Mouse (Mus musculus) macrophage (primary cell): Measurements from ENCODE around the gene Thap12. TPM values are rescaled to one million over a fixed set of nuclear protein-coding genes. Genes with fewer than 3 reads are reported as not detected.

Experiments
- H3K27ac ChIP-seq: fragments of 350-480 bp; formaldehyde crosslinking; 2 replicates; pipeline ENCODE4 v1.9.0; 2021
- H3K36me3 ChIP-seq: fragments of 350-480 bp; formaldehyde crosslinking; 2 replicates; pipeline ENCODE4 v1.9.0; 2021; ENCODE audit errors: inconsistent target
- H3K4me3 ChIP-seq: fragments of 350-480 bp; formaldehyde crosslinking; 2 replicates; pipeline ENCODE4 v1.9.0; 2021; ENCODE audit errors: inconsistent target
- H3K79me2 ChIP-seq: fragments of 350-480 bp; formaldehyde crosslinking; 2 replicates; pipeline ENCODE4 v1.9.0; 2021; ENCODE audit errors: inconsistent target
- WGBS: methylation state at CpG from one replicate; pipeline ENCODE4 v1.1.7; 2026; ENCODE audit warnings: inconsistent platforms; ENCODE audit not compliant: missing documents; 5-methylcytosine and 5-hydroxymethylcytosine counted together
- polyA plus RNA-seq: library from polyadenylated mRNA; stranded (reverse); fragments of 250-400 nt; gene quantifications from 3 replicates; pipeline ENCODE4 v1.2.4, GENCODE M21; 2018; ENCODE audit warnings: inconsistent platforms

Thap12 gene
- polyA plus RNA-seq, 1 experiment from 2014 or later: 29.0 TPM

- Histone ChIP-seq H3K4me3 (no peak overlapping the region), H3K79me2 (no peaks in the 10 kb centered on the region), H3K36me3 (no peaks in the 10 kb centered on the region), H3K27ac (no peak overlapping the region)
- 88% methylated on average over 2 of the region's 2 CpGs for WGBS
Measured at GRCm38 (mm10) chr7:98680691-98681090, 22.2 kb upstream of the Thap12 start.

DNA sequence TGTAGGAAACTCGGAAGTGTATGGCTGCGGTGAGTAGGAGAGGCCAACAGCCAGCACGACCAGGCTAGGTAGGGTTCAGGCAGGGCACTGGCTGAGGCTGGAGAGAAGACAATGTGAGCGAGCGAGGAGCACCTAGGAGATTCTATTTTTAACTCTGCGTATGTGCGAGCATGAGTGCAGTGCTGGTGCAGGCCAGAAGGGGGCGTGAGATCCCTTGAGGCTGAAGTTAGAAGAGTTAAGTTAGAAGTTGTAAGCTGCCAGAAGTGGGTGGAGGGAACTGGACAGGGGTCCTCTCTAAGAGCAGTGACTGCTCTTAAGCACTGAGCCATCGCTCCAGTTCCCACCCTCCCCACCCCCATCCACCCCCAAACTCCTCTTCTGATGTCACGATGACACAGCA lies 20.1 kb upstream of the Thap12 start:
- Histone ChIP-seq H3K79me2 (no peaks in the 10 kb centered on the region), H3K27ac (no peak overlapping the region), H3K4me3 (no peak overlapping the region), H3K36me3 (no peaks in the 10 kb centered on the region)
- 89% methylated on average over 10 of the region's 10 CpGs for WGBS

DNA sequence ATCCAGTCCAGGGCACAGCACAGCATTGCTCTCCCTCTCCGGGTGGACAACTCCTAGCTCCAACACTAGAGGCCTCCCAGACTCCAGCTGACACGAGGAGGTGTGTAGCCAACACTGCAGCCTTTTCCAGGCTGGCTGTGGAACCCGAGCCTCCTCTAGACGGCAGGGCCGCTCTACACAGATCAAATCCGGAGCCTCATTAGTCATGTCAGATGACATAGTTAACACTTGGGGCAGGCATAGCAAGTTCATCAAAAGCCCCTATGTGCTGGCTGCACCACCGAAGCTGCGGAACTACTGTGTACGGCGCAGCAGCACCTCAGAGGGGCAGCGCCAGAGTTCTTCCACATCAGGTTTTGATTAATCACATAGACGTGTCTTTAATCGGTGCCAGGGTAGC lies 17.0 kb upstream of the Thap12 start:
- Histone ChIP-seq H3K27ac (no peak overlapping the region), H3K36me3 (no peaks in the 10 kb centered on the region), H3K4me3 (no peak overlapping the region), H3K79me2 (no peaks in the 10 kb centered on the region)
- 81% methylated on average over 13 of the region's 13 CpGs for WGBS

DNA sequence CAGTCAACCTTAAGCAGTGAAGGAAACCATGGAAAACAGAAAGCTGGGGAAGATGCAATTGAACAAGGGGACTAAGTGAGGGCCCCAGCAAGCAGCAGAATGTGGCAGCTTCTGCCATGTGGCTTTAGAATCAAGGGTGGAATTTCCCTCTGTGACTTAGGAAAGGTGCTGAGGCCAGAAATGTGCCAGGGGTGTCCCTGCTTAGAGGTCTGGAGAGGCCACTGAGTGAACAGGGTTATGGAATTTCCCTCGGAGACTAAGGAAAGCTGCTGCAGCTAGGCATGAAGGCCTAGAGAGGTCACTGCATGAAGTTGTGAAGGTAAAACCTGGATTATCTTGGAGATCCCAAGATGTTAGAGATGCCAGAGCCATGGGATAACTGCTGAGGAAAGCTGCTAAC lies 12.8 kb upstream of the Thap12 start:
- H3K27ac ChIP-seq: no peak overlapping the region
- H3K36me3 ChIP-seq: no peaks in the 10 kb centered on the region
- no peak overlapping the region for H3K4me3 ChIP-seq
- no peaks in the 10 kb centered on the region for H3K79me2 ChIP-seq
- WGBS: 100% methylated on average over 1 of the region's 1 CpGs

DNA sequence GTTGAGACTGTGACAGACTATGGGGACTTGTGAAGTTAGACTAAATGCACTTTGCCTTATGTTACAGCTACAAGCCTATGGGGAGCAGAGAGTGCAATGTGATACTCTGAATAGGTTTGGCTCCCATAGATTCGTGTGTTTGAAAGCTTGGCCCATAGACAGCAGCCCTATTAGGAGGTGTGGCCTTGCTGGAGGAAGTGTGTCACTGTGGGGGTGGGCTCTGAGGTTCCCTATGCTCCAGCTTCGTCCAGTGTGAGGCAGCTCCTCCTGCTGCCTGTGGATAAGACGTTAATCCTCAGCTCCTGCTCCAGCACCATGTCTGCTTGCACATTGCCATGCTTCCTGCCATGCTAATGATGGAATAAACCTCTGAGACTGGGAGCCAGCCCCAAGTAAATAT lies 12.1 kb upstream of the Thap12 start:
- no peaks in the 10 kb centered on the region for H3K36me3 ChIP-seq
- no peaks in the 10 kb centered on the region for H3K79me2 ChIP-seq
- H3K4me3 ChIP-seq: no peak overlapping the region
- WGBS: 24% methylated on average over 3 of the region's 3 CpGs
- no peak overlapping the region for H3K27ac ChIP-seq

GRCm38 (mm10) chr7:98692761-98693546 lies 9.9 kb upstream of the Thap12 start:
- H3K27ac ChIP-seq: no peak overlapping the region
- no peaks in the 10 kb centered on the region for H3K79me2 ChIP-seq
- H3K4me3 ChIP-seq: no peak overlapping the region
- WGBS: 83% methylated on average over 21 of the region's 24 CpGs
- no peaks in the 10 kb centered on the region for H3K36me3 ChIP-seq

DNA sequence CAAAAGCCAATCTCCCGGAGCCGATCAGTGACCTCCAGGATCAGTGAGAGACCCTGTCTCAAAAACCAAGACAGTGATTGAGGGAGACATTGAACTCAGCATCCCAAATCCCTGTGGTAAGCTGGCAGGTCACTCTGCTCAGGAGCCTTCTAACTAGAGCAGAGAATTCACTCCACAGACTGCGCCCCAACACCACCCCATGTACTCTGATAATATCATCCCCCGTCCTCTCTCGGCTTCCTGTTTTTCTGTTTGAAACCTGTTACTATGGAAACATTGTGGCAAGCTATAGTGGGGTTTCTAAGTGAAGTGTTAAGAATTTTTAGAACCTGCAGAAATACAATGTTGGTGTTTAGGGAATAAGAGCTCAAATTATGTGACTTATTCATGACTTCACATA lies 8.9 kb upstream of the Thap12 start:
- Histone ChIP-seq H3K27ac (no peak overlapping the region), H3K36me3 (no peaks in the 10 kb centered on the region), H3K4me3 (no peak overlapping the region), H3K79me2 (no peaks in the 10 kb centered on the region)
- WGBS: 17% methylated on average over 5 of the region's 5 CpGs

DNA sequence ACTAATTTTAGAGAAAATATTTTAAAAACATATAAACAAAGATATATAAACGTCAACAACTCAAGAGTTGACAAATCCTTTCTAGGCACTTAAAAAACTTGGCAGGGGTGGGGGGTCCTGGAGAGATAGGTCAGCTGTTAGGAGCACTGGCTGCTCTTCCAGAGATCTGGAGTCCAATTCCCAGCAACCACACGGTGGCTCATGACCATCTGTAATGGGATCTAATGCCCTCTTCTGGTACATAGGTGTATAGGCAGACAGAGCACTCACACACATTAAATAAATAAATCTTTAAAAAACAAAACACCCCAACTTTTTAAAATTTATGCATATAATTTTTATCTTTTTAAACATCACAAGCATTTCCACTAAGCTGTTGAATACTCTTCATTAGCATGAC lies 5.4 kb upstream of the Thap12 start:
- 30% methylated on average over 2 of the region's 2 CpGs for WGBS
- no peak overlapping the region for H3K4me3 ChIP-seq
- no peaks in the 10 kb centered on the region for H3K79me2 ChIP-seq
- no peak overlapping the region for H3K27ac ChIP-seq
- H3K36me3 ChIP-seq: no peaks in the 10 kb centered on the region

- Histone ChIP-seq H3K4me3 (no peak overlapping the region), H3K79me2 (no peaks in the 10 kb centered on the region), H3K36me3 (no peaks in the 10 kb centered on the region), H3K27ac (no peak overlapping the region)
- 92% methylated on average over 5 of the region's 5 CpGs for WGBS
Measured at GRCm38 (mm10) chr7:98698041-98698440, 4.9 kb upstream of the Thap12 start.

DNA sequence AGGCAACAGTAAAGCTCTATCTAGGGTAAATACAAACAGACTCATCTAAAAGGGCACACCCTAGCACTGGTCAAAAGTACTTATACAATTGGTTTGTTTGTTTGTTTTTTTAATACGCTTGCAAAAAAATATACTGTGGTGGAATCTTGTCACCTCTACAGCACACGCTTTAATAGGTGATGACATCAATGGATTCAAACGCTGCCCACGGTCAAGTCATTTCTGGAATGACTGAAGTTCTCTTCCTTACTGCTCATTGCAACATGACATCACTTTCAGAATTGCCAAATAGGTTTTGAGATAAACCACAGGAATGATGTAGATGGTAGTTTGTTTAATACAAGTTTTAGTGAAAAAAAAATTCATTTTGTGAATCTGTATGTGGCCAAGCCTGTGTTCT lies 4.3 kb upstream of the Thap12 start:
- 68% methylated on average over 4 of the region's 4 CpGs for WGBS
- Histone ChIP-seq H3K27ac (no peak overlapping the region), H3K4me3 (no peak overlapping the region), H3K79me2 (peaks cover 2% of the 10 kb centered on the region), H3K36me3 (no peaks in the 10 kb centered on the region)

DNA sequence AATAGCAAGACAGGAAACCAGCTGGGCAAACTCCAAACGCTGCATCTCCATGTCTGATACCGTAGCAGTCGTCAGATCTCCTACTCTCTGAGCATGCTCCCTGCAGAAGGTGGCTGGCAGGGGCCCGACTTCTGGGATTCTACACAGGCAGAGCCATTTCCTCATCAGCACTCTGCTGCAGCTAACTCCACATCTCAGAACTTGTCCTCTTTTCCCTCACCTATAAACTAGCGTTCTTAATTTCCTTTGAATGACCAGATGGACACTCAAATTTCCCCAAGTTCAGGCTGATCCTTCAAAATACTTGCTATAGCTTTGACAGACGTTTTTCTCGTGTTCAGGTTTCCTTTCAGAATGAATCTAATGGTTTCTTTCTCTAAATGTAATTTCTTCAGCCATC lies 1.1 kb upstream of the Thap12 start:
- Histone ChIP-seq H3K27ac (peak overlapping the region; percentile 56), H3K79me2 (peaks cover 34% of the 10 kb centered on the region), H3K36me3 (no peaks in the 10 kb centered on the region), H3K4me3 (peak overlapping the region; percentile 78)
- WGBS: 5% methylated on average over 7 of the region's 7 CpGs

GRCm38 (mm10) chr7:98703365-98703881 lies 520 bp downstream of the Thap12 start:
- Histone ChIP-seq H3K79me2 (peaks cover 50% of the 10 kb centered on the region), H3K36me3 (no peaks in the 10 kb centered on the region), H3K27ac (no peak overlapping the region), H3K4me3 (peak overlapping the region; percentile 64)
- 0% methylated on average over 38 of the region's 38 CpGs for WGBS

DNA sequence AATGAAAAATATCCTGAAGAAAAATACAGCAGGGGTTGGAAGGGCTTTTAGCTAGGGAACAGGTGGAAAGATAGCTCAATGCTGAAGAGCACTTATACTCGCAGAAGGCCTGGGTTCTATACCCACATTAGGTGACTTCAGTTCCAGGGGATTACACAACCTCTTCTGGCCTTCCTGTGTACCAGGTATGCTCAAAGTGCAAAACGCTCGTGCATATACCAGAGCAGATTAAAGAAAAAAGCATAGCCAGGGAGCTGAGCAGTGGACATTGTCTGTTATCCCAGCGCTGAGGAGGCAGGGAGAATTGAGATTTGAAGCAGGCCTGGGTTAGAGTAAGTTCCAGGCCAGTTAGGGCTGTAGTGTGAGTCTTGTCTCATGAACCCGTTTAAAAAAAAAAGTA lies 1.4 kb downstream of the Thap12 start:
- WGBS: 29% methylated on average over 5 of the region's 5 CpGs
- Histone ChIP-seq H3K36me3 (no peaks in the 10 kb centered on the region; the same call in 1 of the 2 replicates), H3K79me2 (peaks cover 57% of the 10 kb centered on the region), H3K4me3 (peak overlapping the region; percentile 64), H3K27ac (no peak overlapping the region)

DNA sequence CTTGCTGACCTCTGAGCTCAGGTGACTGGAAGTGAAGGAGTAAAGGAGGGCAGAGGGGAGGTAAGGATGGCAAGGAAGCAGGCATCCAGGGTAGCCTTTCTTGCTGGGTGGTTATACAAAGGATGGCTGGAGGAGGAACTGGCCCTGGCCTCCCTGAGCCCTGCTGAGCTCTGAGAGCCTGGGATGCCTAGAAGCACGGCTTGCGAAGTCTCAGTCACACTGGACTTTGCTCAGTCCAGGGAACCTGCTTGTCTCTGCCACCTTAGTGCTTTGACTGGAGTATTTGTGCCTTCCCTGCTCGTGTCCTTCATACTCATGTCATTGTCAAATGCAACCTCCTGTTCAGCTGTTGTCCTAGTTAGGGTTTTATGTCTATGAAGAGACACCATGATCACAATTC lies 10.8 kb downstream of the Thap12 start:
- no peak overlapping the region for H3K4me3 ChIP-seq
- peaks cover 36% of the 10 kb centered on the region for H3K36me3 ChIP-seq
- 91% methylated on average over 3 of the region's 3 CpGs for WGBS
- H3K79me2 ChIP-seq: peaks cover 9% of the 10 kb centered on the region; the same call in 1 of the 2 replicates
- H3K27ac ChIP-seq: no peak overlapping the region

DNA sequence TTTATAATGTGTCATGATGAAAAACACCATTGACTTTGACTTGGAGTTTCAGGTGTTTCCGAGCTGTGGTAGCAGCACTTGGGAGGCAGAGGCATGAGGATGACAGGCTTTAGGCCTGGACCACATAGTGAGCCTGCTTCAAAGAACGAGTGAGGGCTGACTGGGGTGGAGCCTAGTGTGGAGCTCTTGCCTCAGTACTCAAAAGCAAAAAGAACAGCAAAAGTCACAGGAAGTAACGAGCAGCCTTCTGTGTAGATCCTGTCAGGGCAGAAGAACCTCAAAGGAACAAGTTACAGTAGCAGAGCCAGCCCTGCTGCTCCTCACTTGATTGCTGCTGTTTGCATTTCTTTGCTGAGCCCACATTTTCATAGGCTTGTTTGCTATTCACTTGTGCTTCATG lies 14.5 kb downstream of the Thap12 start:
- H3K27ac ChIP-seq: no peak overlapping the region
- WGBS: 92% methylated on average over 3 of the region's 3 CpGs
- no peak overlapping the region for H3K4me3 ChIP-seq
- H3K79me2 ChIP-seq: no peaks in the 10 kb centered on the region
- H3K36me3 ChIP-seq: peaks cover 31% of the 10 kb centered on the region

DNA sequence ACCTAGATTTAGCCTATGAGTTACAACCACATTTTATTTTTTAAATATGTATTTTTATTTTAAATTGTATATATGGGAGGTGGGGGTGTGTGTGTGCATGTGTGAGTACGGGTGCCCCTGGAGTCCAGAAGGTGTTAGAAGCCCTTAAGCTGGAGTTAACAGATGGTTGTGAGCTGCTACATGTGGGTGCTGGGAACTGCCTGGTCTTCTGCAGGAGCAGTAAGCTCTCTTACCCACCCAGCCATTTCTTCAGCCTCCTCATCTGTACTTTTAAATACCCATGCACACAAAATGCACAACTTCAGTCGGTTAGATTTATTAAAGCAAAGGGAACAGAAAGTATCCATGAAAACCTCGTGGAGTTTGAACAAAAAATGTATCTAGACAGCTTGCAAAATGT lies 16.9 kb downstream of the Thap12 start:
- Histone ChIP-seq H3K79me2 (no peaks in the 10 kb centered on the region), H3K27ac (no peak overlapping the region), H3K36me3 (peaks cover 9% of the 10 kb centered on the region), H3K4me3 (no peak overlapping the region)
- WGBS: 89% methylated on average over 3 of the region's 3 CpGs
